Mouse (Mus musculus): Measurements from ENCODE around the gene Ccdc152. TPM values are rescaled to one million over a fixed set of nuclear protein-coding genes. Genes with fewer than 3 reads are reported as not detected.

The Ccdc152 gene
- polyA plus RNA-seq, 1 experiment from 2014 or later: 0.15 TPM

DNA sequence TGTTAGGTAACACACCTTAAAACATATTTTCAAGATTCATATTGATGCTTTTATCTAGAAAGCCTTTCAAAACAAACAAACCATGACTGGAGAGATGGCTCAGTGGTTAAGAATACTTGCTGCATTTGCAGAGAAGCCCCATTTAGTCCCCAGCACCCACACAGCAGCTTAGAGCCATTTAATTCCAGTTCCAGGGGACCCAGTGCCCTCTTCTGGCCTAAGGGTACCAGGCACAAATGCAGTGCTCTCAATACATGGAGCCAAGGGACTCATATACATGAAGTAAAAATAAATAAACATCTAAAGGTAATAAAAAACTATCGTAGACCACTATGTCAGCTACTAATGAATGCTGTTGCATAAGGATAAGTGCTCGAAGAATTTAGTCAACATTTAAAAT lies 25.9 kb downstream of the Ccdc152 start:
- no peak for ATAC-seq (ENCODE audit: insufficient number of reproducible peaks, insufficient read depth, low FRiP score, low TSS enrichment, low read depth)
- Histone ChIP-seq H3K9ac (replicated peaks) (no peak overlapping the region), H3K4me3 (replicated peaks) (no peak overlapping the region), H3K4me1 (replicated peaks) (no peaks in the 10 kb centered on the region), H3K27ac (no peak overlapping the region), H3K36me3 (peaks cover 16% of the 10 kb centered on the region; the same call in 1 of the 2 replicates), H3K9me3 (no peaks in the 10 kb centered on the region), H3K4me2 (no peak overlapping the region), H3K27me3 (no peaks in the 10 kb centered on the region)
- WGBS: 83% methylated on average over 2 of the region's 2 CpGs

GRCm38 (mm10) chr15:3273191-3273590 lies 30.1 kb downstream of the Ccdc152 start:
- Histone ChIP-seq H3K4me1 (replicated peaks) (peaks cover 10% of the 10 kb centered on the region), H3K27ac (no peak overlapping the region), H3K4me3 (replicated peaks) (no peak overlapping the region), H3K27me3 (no peaks in the 10 kb centered on the region), H3K9me3 (no peaks in the 10 kb centered on the region), H3K36me3 (peaks cover 10% of the 10 kb centered on the region; the same call in 1 of the 2 replicates), H3K9ac (replicated peaks) (no peak overlapping the region), H3K4me2 (no peak overlapping the region)
- no peak for ATAC-seq (ENCODE audit: insufficient number of reproducible peaks, insufficient read depth, low FRiP score, low TSS enrichment, low read depth)
- WGBS: 77% methylated on average over 1 of the region's 1 CpGs

- H3K9ac ChIP-seq (replicated peaks): no peak overlapping the region
These were observed 32.1 kb downstream of the Ccdc152 start for GRCm38 (mm10) chr15:3271216-3271615.

GRCm38 (mm10) chr15:3270646-3271077 lies 32.7 kb downstream of the Ccdc152 start:
- Histone ChIP-seq H3K4me3 (replicated peaks) (peak overlapping the region; percentile 37), H3K4me1 (replicated peaks) (peaks cover 10% of the 10 kb centered on the region), H3K27ac (peak overlapping the region; percentile 92), H3K36me3 (peaks cover 3% of the 10 kb centered on the region; the same call in 1 of the 2 replicates), H3K9me3 (no peaks in the 10 kb centered on the region), H3K27me3 (no peaks in the 10 kb centered on the region), H3K4me2 (peak overlapping the region; percentile 57), H3K9ac (replicated peaks) (peak overlapping the region; percentile 55)
- ATAC-seq (ENCODE audit: insufficient number of reproducible peaks, insufficient read depth, low FRiP score, low TSS enrichment, low read depth): peak; percentile 56; the same call in 1 of the 2 replicates
- 4% methylated on average over 12 of the region's 12 CpGs for WGBS

More at GRCm38 (mm10) chr15:3271216-3271615, 32.1 kb downstream of the Ccdc152 start:
- WGBS: 45% methylated on average over 6 of the region's 6 CpGs
- H3K4me3 ChIP-seq (replicated peaks): peak overlapping the region; percentile 37
- 0 out of 2 replicates have a peak, but pooled peaks have one; percentile 53 for ATAC-seq (ENCODE audit: insufficient number of reproducible peaks, insufficient read depth, low FRiP score, low TSS enrichment, low read depth)
- H3K27ac ChIP-seq: no peak overlapping the region
- H3K36me3 ChIP-seq: peaks cover 5% of the 10 kb centered on the region; the same call in 1 of the 2 replicates
- H3K4me1 ChIP-seq (replicated peaks): peaks cover 10% of the 10 kb centered on the region
- H3K27me3 ChIP-seq: no peaks in the 10 kb centered on the region
- peak overlapping the region; percentile 57 for H3K4me2 ChIP-seq
- no peaks in the 10 kb centered on the region for H3K9me3 ChIP-seq

GRCm38 (mm10) chr15:3269996-3270645 lies 33.2 kb downstream of the Ccdc152 start:
- H3K9me3 ChIP-seq: no peaks in the 10 kb centered on the region
- peak; percentile 4; the same call in 1 of the 2 replicates for ATAC-seq (ENCODE audit: insufficient number of reproducible peaks, insufficient read depth, low FRiP score, low TSS enrichment, low read depth)
- peak overlapping the region; percentile 92 for H3K27ac ChIP-seq
- H3K27me3 ChIP-seq: no peaks in the 10 kb centered on the region
- peaks cover 10% of the 10 kb centered on the region for H3K4me1 ChIP-seq (replicated peaks)
- H3K36me3 ChIP-seq: no peaks in the 10 kb centered on the region
- no peak overlapping the region for H3K9ac ChIP-seq (replicated peaks)
- WGBS: 18% methylated on average over 6 of the region's 6 CpGs
- peak overlapping the region; percentile 37 for H3K4me3 ChIP-seq (replicated peaks)
- peak overlapping the region; percentile 57 for H3K4me2 ChIP-seq

DNA sequence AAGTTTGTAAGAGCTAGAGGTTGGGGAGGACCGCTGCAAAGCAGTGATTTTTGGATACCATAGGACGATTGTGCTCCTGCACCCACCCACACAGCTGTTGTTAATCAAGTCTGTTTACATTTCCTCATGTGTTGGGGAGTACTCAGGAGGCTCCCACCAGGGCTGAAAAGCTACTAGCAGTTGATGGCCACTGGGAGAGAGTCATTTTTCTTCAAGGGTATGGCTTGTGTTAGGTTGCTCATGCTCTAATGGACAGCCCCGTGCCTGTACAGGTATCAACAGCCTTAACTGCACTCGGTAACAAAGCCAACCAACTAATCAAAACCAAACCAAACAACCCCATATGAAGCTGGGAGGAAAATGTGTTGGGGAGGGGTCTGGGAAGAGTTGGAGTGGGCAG lies 33.8 kb downstream of the Ccdc152 start:
- no peak overlapping the region for H3K4me3 ChIP-seq (replicated peaks)
- H3K36me3 ChIP-seq: no peaks in the 10 kb centered on the region
- H3K9me3 ChIP-seq: no peaks in the 10 kb centered on the region
- H3K27ac ChIP-seq: peak overlapping the region; percentile 92
- 20% methylated on average over 4 of the region's 4 CpGs for WGBS
- H3K9ac ChIP-seq (replicated peaks): no peak overlapping the region
- peaks cover 10% of the 10 kb centered on the region for H3K4me1 ChIP-seq (replicated peaks)
- no peaks in the 10 kb centered on the region for H3K27me3 ChIP-seq
- peak; percentile 45 for ATAC-seq (ENCODE audit: insufficient number of reproducible peaks, insufficient read depth, low FRiP score, low TSS enrichment, low read depth)
- peak overlapping the region; percentile 57; the same call in 1 of the 2 replicates for H3K4me2 ChIP-seq

DNA sequence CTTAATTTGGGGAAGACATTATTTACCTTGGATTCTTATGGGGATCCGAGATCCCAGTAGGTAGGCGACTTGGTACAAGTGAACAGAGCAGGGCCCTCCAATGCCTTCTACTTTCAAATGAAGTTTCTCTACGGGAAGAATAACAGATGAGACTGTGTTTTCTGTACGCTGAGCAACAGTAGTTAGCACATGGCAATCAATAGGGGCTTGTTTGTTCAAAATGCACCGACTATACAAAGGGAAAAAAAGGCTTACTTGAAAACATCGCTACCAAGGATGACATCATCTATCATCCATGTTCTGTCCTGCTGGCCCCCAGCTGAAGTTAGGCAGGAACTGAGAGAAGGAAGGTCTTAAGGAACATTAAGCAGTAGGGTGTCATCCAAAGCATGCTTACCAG lies 35.1 kb downstream of the Ccdc152 start, which contains the start of gene Selenop:
TSS of gene Selenop (plus strand) at position 301 of the 400 bp plus-strand sequence.
- Histone ChIP-seq H3K27ac (peak within 1 kb of the TSS; percentile 92), H3K9me3 (no peaks in the 10 kb centered on the region), H3K36me3 (no peaks in the 10 kb centered on the region), H3K9ac (replicated peaks) (no peak within 1 kb of the TSS), H3K4me2 (no peak within 1 kb of the TSS), H3K4me3 (replicated peaks) (no peak within 1 kb of the TSS), H3K4me1 (replicated peaks) (peaks cover 10% of the 10 kb centered on the region), H3K27me3 (no peaks in the 10 kb centered on the region)
- 88% methylated on average over 6 of the region's 6 CpGs for WGBS
- ATAC-seq (ENCODE audit: insufficient number of reproducible peaks, insufficient read depth, low FRiP score, low TSS enrichment, low read depth): no peak

DNA sequence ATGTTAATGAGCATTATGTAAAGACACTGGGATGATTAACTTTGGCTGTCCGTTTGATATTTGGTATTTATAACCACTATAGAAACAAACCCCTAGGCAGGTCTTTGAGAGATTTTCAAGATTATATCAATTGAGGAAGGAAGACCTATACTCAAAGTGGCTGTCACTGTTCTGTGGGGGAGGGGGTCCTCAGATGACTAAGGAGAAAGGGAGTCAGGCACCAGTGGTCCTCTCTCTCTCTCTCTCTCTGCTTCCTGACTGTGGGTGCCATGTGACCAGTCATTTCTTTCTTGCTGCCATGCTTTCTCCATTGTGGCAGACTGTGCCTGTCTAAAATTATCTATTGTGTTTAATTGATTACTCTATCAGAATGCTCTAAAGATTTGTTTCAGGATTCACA lies 38.5 kb downstream of the Ccdc152 start:
- Histone ChIP-seq H3K4me3 (replicated peaks) (no peak overlapping the region), H3K27ac (no peak overlapping the region), H3K27me3 (no peaks in the 10 kb centered on the region), H3K36me3 (no peaks in the 10 kb centered on the region), H3K4me1 (replicated peaks) (peaks cover 5% of the 10 kb centered on the region), H3K9me3 (no peaks in the 10 kb centered on the region), H3K9ac (replicated peaks) (no peak overlapping the region), H3K4me2 (no peak overlapping the region)
- 89% methylated on average over 1 of the region's 1 CpGs for WGBS
- ATAC-seq (ENCODE audit: insufficient number of reproducible peaks, insufficient read depth, low FRiP score, low TSS enrichment, low read depth): no peak

DNA sequence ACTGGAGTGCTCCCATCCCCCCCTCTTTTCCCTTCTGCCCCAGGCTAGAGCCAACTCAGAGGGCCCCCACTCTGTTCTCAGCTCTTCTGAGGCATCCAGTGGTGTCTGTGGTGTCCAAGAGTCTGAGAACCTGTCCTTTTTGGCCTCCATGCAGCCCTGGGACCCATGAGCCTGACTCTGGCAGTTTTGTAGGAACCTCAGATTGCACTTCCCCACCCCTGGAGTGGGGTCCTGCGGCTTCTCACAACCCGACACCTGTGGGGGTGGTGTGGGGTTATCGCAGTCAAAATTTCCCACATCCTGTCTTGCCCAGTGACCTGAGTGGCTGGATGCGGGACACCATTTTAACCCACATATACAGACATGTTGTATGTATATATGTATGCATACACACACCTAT lies 39.0 kb downstream of the Ccdc152 start:
- 87% methylated on average over 4 of the region's 4 CpGs for WGBS
- Histone ChIP-seq H3K9me3 (no peaks in the 10 kb centered on the region), H3K36me3 (no peaks in the 10 kb centered on the region), H3K27me3 (no peaks in the 10 kb centered on the region), H3K27ac (no peak overlapping the region), H3K4me3 (replicated peaks) (no peak overlapping the region), H3K9ac (replicated peaks) (no peak overlapping the region), H3K4me2 (no peak overlapping the region), H3K4me1 (replicated peaks) (no peaks in the 10 kb centered on the region)
- ATAC-seq (ENCODE audit: insufficient number of reproducible peaks, insufficient read depth, low FRiP score, low TSS enrichment, low read depth): no peak

DNA sequence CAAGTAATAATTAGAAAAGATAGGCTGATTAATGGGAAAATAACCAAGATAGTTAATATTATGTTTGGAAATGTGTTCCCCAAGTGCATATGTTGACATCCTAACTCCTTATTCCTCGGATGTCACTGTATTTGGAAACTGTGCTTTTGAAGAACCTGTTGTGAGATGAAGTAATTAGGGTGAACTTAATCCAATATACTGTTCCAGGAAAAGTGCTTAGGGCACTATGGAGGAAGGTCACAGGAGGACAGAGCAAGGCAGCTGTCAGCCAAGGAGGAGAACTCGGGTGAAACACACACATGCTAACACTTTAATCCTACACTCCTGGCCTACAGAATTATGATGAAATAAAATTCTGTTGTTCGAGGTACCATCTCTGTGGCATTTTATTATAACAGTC lies 40.4 kb downstream of the Ccdc152 start:
- Histone ChIP-seq H3K4me3 (replicated peaks) (no peak overlapping the region), H3K27ac (no peak overlapping the region), H3K9me3 (no peaks in the 10 kb centered on the region), H3K4me2 (no peak overlapping the region), H3K4me1 (replicated peaks) (no peaks in the 10 kb centered on the region), H3K9ac (replicated peaks) (no peak overlapping the region), H3K27me3 (no peaks in the 10 kb centered on the region), H3K36me3 (no peaks in the 10 kb centered on the region)
- no peak for ATAC-seq (ENCODE audit: insufficient number of reproducible peaks, insufficient read depth, low FRiP score, low TSS enrichment, low read depth)
- 69% methylated on average over 3 of the region's 3 CpGs for WGBS

DNA sequence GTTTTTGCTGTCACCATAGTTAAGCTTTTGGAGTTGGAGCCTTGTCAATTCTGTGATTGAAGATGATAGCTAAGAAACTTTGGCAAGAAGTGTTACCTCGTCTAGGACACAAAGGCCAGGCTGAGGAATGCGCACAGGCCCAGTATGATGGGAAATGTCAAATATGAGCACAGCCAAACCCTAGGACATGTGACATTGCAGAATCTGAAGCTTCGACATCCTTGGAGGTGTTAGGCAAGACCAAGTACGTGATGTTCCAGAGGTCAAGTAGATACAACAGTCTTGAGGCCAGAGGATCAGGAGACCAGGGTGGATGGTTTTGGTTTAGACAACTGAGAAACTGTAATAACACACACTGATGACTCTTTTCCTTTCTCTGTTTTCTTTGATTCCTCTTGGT lies 43.0 kb downstream of the Ccdc152 start:
- Histone ChIP-seq H3K36me3 (no peaks in the 10 kb centered on the region), H3K27ac (no peak overlapping the region), H3K4me3 (replicated peaks) (no peak overlapping the region), H3K9ac (replicated peaks) (no peak overlapping the region), H3K9me3 (no peaks in the 10 kb centered on the region), H3K27me3 (no peaks in the 10 kb centered on the region), H3K4me2 (no peak overlapping the region), H3K4me1 (replicated peaks) (no peaks in the 10 kb centered on the region)
- no peak for ATAC-seq (ENCODE audit: insufficient number of reproducible peaks, insufficient read depth, low FRiP score, low TSS enrichment, low read depth)
- 89% methylated on average over 4 of the region's 4 CpGs for WGBS

- no peak for ATAC-seq (ENCODE audit: insufficient number of reproducible peaks, insufficient read depth, low FRiP score, low TSS enrichment, low read depth)
- no peak overlapping the region for H3K9ac ChIP-seq (replicated peaks)
- H3K4me1 ChIP-seq (replicated peaks): no peaks in the 10 kb centered on the region
- H3K27ac ChIP-seq: no peak overlapping the region
- H3K4me2 ChIP-seq: no peak overlapping the region
- no peak overlapping the region for H3K4me3 ChIP-seq (replicated peaks)
- no peaks in the 10 kb centered on the region for H3K36me3 ChIP-seq
- H3K27me3 ChIP-seq: no peaks in the 10 kb centered on the region
- H3K9me3 ChIP-seq: peaks cover 7% of the 10 kb centered on the region; the same call in 1 of the 2 replicates
- 82% methylated on average over 1 of the region's 1 CpGs for WGBS
These were observed 44.3 kb downstream of the Ccdc152 start for GRCm38 (mm10) chr15:3259025-3259424.

Data from limb, embryonic 12.5 days (tissue).